Mouse (Mus musculus) kidney, adult 10 weeks (tissue): Measurements from ENCODE around the gene Upp1. TPM values are rescaled to one million over a fixed set of nuclear protein-coding genes. Genes with fewer than 3 reads are reported as not detected.

Source experiments
- polyA plus RNA-seq: library from polyadenylated mRNA; stranded (reverse); fragments of 350-450 nt; fragmentation: Illumina TruSeq; extraction: RNeasy Lipid Tissue Mini Kit (QIAGEN cat#74804); gene quantifications from one replicate; pipeline ENCODE4 v1.2.3, GENCODE M21; 2014; ENCODE audit warnings: low read depth, low replicate concordance

The Upp1 gene
- 11.9 TPM for polyA plus RNA-seq

DNA sequence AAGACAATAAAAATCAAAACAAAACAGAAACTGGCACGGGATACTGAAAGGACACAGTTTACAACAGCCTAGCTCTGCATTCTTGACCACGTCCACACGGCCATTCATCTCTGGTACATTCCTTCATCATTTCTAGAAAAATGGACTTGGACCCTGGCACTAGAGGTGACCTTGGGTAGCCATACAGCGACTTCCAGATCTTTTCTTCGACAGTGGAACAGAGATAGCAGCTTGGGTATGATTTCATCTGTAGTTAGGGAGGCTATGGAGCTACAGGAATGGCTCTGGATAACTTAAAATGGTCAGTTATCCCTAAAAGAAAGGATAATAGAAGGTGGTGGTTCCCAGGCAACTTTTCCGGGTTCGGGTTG lies at the start of gene Upp1:
Gene Upp1, plus strand, starts transcription at position 54 of the 371 bp plus-strand sequence.

Other genes starting within 250 kb of the Upp1 start
- gene Pkd1l1, start 144.8 kb upstream of the Upp1 start, polyA plus RNA-seq: not detected
- gene Hus1, start 106.9 kb upstream of the Upp1 start, polyA plus RNA-seq: 34.4 TPM
- 24.8 TPM for gene Gm11992, start 69.5 kb upstream of the Upp1 start, polyA plus RNA-seq
- gene Sun3, start 69.1 kb upstream of the Upp1 start, polyA plus RNA-seq: 7.1 TPM
- gene Abca13, start 73.8 kb downstream of the Upp1 start, polyA plus RNA-seq: 93.8 TPM